In the genomic region with DNA sequence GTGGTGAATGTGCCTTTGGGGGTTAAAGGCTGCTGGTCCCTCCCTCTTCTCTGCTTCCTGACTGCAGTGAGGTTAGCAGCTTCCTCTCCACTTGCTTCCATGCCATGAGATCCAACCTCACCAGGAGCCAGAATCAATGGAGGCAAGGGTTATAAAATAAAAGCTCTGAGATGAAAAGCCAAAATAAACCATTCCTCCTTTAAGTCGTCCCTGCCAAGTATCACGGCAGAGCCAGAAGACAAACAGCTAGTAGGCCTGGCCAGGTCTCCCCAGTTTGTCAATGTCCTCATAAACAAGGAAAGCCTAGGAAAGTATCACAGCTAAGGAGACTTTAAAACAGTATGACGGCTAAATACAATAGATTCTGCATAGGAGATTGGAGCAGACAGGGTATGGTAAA, we compare ENCODE assay signal across 17 mouse cellular contexts.
"Had no signal": no experiment of that assay in that cellular context is flagged by ENCODE, and none has a peak within 500 bp of the region (broad histone marks: within the 10 kb centered on the region; RNA-seq: fewer than 3 reads in every experiment).

No protein-coding gene starts in this region.

- H3K27me3 ChIP-seq: limb, embryonic 13.5 days; midbrain, embryonic 12.5 days; midbrain, embryonic 15.5 days; neural tube, embryonic 12.5 days; neural tube, embryonic 15.5 days had no signal

- H3K27ac ChIP-seq: limb, embryonic 10.5 days; limb, embryonic 13.5 days; liver, embryonic 14.5 days; macrophage; midbrain, embryonic 12.5 days; midbrain, embryonic 15.5 days; neural tube, embryonic 12.5 days; neural tube, embryonic 15.5 days had no signal

- H3K36me3 ChIP-seq: limb, embryonic 10.5 days; limb, embryonic 13.5 days; midbrain, embryonic 12.5 days; midbrain, embryonic 15.5 days; neural tube, embryonic 12.5 days; neural tube, embryonic 15.5 days had no signal

- H3K4me3 ChIP-seq: limb, embryonic 10.5 days; limb, embryonic 13.5 days; midbrain, embryonic 12.5 days; midbrain, embryonic 15.5 days; neural tube, embryonic 12.5 days; neural tube, embryonic 15.5 days had no signal

- H3K9ac ChIP-seq: limb, embryonic 13.5 days; liver, embryonic 14.5 days; liver, postnatal 0 days; lung, embryonic 14.5 days; midbrain, embryonic 12.5 days; midbrain, embryonic 15.5 days; neural tube, embryonic 12.5 days; neural tube, embryonic 15.5 days had no signal

- DNase-seq: kidney, adult 18-20 months; kidney, adult 9 months; kidney, postnatal 14 days; liver, postnatal 0 days; lung, embryonic 14.5 days; right cerebral cortex, adult 18-20 months; right cerebral cortex, postnatal 14 days; thymus, adult 18-20 months; thymus, postnatal 4 days had no signal

- H3K4me1 ChIP-seq: limb, embryonic 10.5 days; limb, embryonic 13.5 days; midbrain, embryonic 12.5 days; midbrain, embryonic 15.5 days; neural tube, embryonic 12.5 days had no signal
